Mouse (Mus musculus) midbrain, embryonic 11.5 days (tissue): Measurements from ENCODE around the gene Sclt1. TPM values are rescaled to one million over a fixed set of nuclear protein-coding genes. Genes with fewer than 3 reads are reported as not detected.

Source experiments
- ATAC-seq: fragments of 200-750 bp; cut with Nextera tagmentation; 2 replicates; pipeline ENCODE4 v1.8.0; 2017; ENCODE audit warnings: moderate TSS enrichment, moderate library complexity; ENCODE audit not compliant: low FRiP score
- DNase-seq: peaks from one replicate; pipeline ENCODE4 v3.0.0; 2015; ENCODE audit warnings: low spot score; ENCODE audit errors: missing footprints
- H3K27ac ChIP-seq: fragments of 300-500 bp; sonication (generic); 2 replicates; pipeline ENCODE4 v1.5.1; 2014; ENCODE audit warnings: low read depth, low read length
- H3K27me3 ChIP-seq: fragments of 300-500 bp; sonication (generic); 2 replicates; pipeline ENCODE4 v1.6.1; 2014; ENCODE audit warnings: mild to moderate bottlenecking, low read length, moderate library complexity, mixed read lengths; ENCODE audit not compliant: control insufficient read depth, insufficient read depth
- H3K36me3 ChIP-seq: fragments of 300-500 bp; sonication (generic); 2 replicates; pipeline ENCODE4 v1.6.1; 2014; ENCODE audit warnings: mild to moderate bottlenecking, low read length, moderate library complexity, mixed read lengths; ENCODE audit not compliant: control insufficient read depth, insufficient read depth
- H3K4me1 ChIP-seq: fragments of 300-500 bp; sonication (generic); 2 replicates; pipeline ENCODE4 v1.6.1; 2014; ENCODE audit warnings: low read length; ENCODE audit not compliant: control insufficient read depth, insufficient read depth
- H3K4me2 ChIP-seq: fragments of 300-500 bp; sonication (generic); 2 replicates; pipeline ENCODE4 v1.6.1; 2014; ENCODE audit warnings: mild to moderate bottlenecking, moderate library complexity
- H3K4me3 ChIP-seq: fragments of 300-500 bp; sonication (generic); 2 replicates; pipeline ENCODE4 v1.5.1; 2014; ENCODE audit warnings: low read depth, low read length
- H3K9ac ChIP-seq: fragments of 300-500 bp; sonication (generic); 2 replicates; pipeline ENCODE4 v1.6.1; 2014; ENCODE audit warnings: low read length
- H3K9me3 ChIP-seq: fragments of 300-500 bp; sonication (generic); 2 replicates; pipeline ENCODE4 v1.6.1; 2016; ENCODE audit warnings: low read length; ENCODE audit not compliant: control insufficient read depth
- WGBS: fragments of 180-500 bp; shearing (Covaris S2); extraction: QIAGEN DNeasy Blood & Tissue Kit; methylation state at CpG from one replicate; pipeline ENCODE4 v1.1.7; 2014; 5-methylcytosine and 5-hydroxymethylcytosine counted together
- polyA plus RNA-seq: library from polyadenylated mRNA; unstranded; fragments of >200 nt; fragmentation: Nextera tagmentation; extraction: Ambion mirVana; gene quantifications from 2 replicates; pipeline ENCODE4 v1.2.1, GENCODE M21; 2014

Gene Sclt1
- polyA plus RNA-seq, 1 experiment from 2014 or later, result 23.8 TPM

GRCm38 (mm10) chr3:41592805-41593204 is 149.5 kb downstream of the Sclt1 start:
- Histone ChIP-seq H3K4me2 (no peak overlapping the region), H3K27ac (no peak overlapping the region), H3K4me1 (no peaks in the 10 kb centered on the region), H3K4me3 (no peak overlapping the region), H3K27me3 (no peaks in the 10 kb centered on the region), H3K9me3 (no peaks in the 10 kb centered on the region), H3K9ac (no peak overlapping the region), H3K36me3 (peaks cover 13% of the 10 kb centered on the region; the same call in 1 of the 2 replicates)
- DNase-seq (no peak), ATAC-seq (no peak)
- WGBS, result 82% methylated on average over 7 of the region's 7 CpGs

- ATAC-seq (no peak), DNase-seq (no peak)
- H3K27ac ChIP-seq, result no peak overlapping the region
- WGBS, result 94% methylated on average over 14 of the region's 14 CpGs
- H3K4me3 ChIP-seq, result no peak overlapping the region
- H3K27me3 ChIP-seq, result no peaks in the 10 kb centered on the region
- H3K9me3 ChIP-seq, result no peaks in the 10 kb centered on the region
- H3K4me2 ChIP-seq, result no peak overlapping the region
- no peak overlapping the region for H3K9ac ChIP-seq
- no peaks in the 10 kb centered on the region for H3K4me1 ChIP-seq
- H3K36me3 ChIP-seq, result peaks cover 6% of the 10 kb centered on the region; the same call in 1 of the 2 replicates
Measured at GRCm38 (mm10) chr3:41591651-41592170, 150.6 kb downstream of the Sclt1 start.

GRCm38 (mm10) chr3:41590695-41591559 is 151.4 kb downstream of the Sclt1 start:
- peaks cover 6% of the 10 kb centered on the region; the same call in 1 of the 2 replicates for H3K36me3 ChIP-seq
- WGBS, result 91% methylated on average over 20 of the region's 20 CpGs

GRCm38 (mm10) chr3:41589988-41590387 is 152.3 kb downstream of the Sclt1 start:
- DNase-seq (no peak), ATAC-seq (no peak)
- no peak overlapping the region for H3K4me2 ChIP-seq
- no peak overlapping the region for H3K9ac ChIP-seq
- no peaks in the 10 kb centered on the region for H3K9me3 ChIP-seq
- 94% methylated on average over 4 of the region's 4 CpGs for WGBS
- no peak overlapping the region for H3K4me3 ChIP-seq
- H3K27ac ChIP-seq, result no peak overlapping the region
- H3K4me1 ChIP-seq, result no peaks in the 10 kb centered on the region
- H3K27me3 ChIP-seq, result no peaks in the 10 kb centered on the region
- peaks cover 2% of the 10 kb centered on the region; the same call in 1 of the 2 replicates for H3K36me3 ChIP-seq

More at GRCm38 (mm10) chr3:41590695-41591559, 151.4 kb downstream of the Sclt1 start:
- H3K27ac ChIP-seq, result no peak overlapping the region
- no peak overlapping the region for H3K9ac ChIP-seq
- no peaks in the 10 kb centered on the region for H3K9me3 ChIP-seq
- ATAC-seq (no peak), DNase-seq (no peak)
- no peaks in the 10 kb centered on the region for H3K4me1 ChIP-seq
- no peak overlapping the region for H3K4me3 ChIP-seq
- H3K4me2 ChIP-seq, result no peak overlapping the region
- H3K27me3 ChIP-seq, result no peaks in the 10 kb centered on the region

GRCm38 (mm10) chr3:41589246-41589914 is 152.9 kb downstream of the Sclt1 start:
- DNase-seq (no peak), ATAC-seq (no peak)
- Histone ChIP-seq H3K4me1 (no peaks in the 10 kb centered on the region), H3K36me3 (no peaks in the 10 kb centered on the region), H3K27me3 (no peaks in the 10 kb centered on the region), H3K9ac (no peak overlapping the region), H3K9me3 (no peaks in the 10 kb centered on the region), H3K4me2 (no peak overlapping the region), H3K4me3 (no peak overlapping the region), H3K27ac (no peak overlapping the region)
- WGBS, result 94% methylated on average over 19 of the region's 19 CpGs

GRCm38 (mm10) chr3:41588495-41588894 is 153.8 kb downstream of the Sclt1 start:
- no peak overlapping the region for H3K4me2 ChIP-seq
- H3K27ac ChIP-seq, result no peak overlapping the region
- no peaks in the 10 kb centered on the region for H3K27me3 ChIP-seq
- ATAC-seq (no peak), DNase-seq (no peak)
- no peaks in the 10 kb centered on the region for H3K9me3 ChIP-seq
- no peak overlapping the region for H3K4me3 ChIP-seq
- no peaks in the 10 kb centered on the region for H3K4me1 ChIP-seq
- H3K36me3 ChIP-seq, result no peaks in the 10 kb centered on the region
- 76% methylated on average over 8 of the region's 8 CpGs for WGBS
- H3K9ac ChIP-seq, result no peak overlapping the region

- no peak overlapping the region for H3K4me2 ChIP-seq
- ATAC-seq, result no peak
- H3K36me3 ChIP-seq, result no peaks in the 10 kb centered on the region
- 72% methylated on average over 6 of the region's 6 CpGs for WGBS
- no peaks in the 10 kb centered on the region for H3K4me1 ChIP-seq
- H3K4me3 ChIP-seq, result no peak overlapping the region
- no peak for DNase-seq
- H3K27me3 ChIP-seq, result no peaks in the 10 kb centered on the region
- no peak overlapping the region for H3K27ac ChIP-seq
- H3K9ac ChIP-seq, result no peak overlapping the region
- H3K9me3 ChIP-seq, result no peaks in the 10 kb centered on the region
Measured at GRCm38 (mm10) chr3:41587588-41587987, 154.7 kb downstream of the Sclt1 start.

- Histone ChIP-seq H3K27me3 (no peaks in the 10 kb centered on the region), H3K27ac (no peak overlapping the region), H3K4me3 (no peak overlapping the region), H3K9ac (no peak overlapping the region), H3K36me3 (no peaks in the 10 kb centered on the region), H3K9me3 (no peaks in the 10 kb centered on the region), H3K4me2 (no peak overlapping the region), H3K4me1 (no peaks in the 10 kb centered on the region)
- ATAC-seq, result no peak
- 85% methylated on average over 7 of the region's 7 CpGs for WGBS
- no peak for DNase-seq
Measured at GRCm38 (mm10) chr3:41586917-41587316, 155.4 kb downstream of the Sclt1 start.

- no peak overlapping the region for H3K4me3 ChIP-seq
- no peaks in the 10 kb centered on the region for H3K27me3 ChIP-seq
- H3K36me3 ChIP-seq, result no peaks in the 10 kb centered on the region
- H3K27ac ChIP-seq, result no peak overlapping the region
- peaks cover 5% of the 10 kb centered on the region for H3K4me1 ChIP-seq
- no peaks in the 10 kb centered on the region for H3K9me3 ChIP-seq
- 93% methylated on average over 6 of the region's 6 CpGs for WGBS
- H3K4me2 ChIP-seq, result no peak overlapping the region
- DNase-seq, result no peak
- no peak overlapping the region for H3K9ac ChIP-seq
- ATAC-seq, result no peak
Measured at GRCm38 (mm10) chr3:41586330-41586729, 156.0 kb downstream of the Sclt1 start.
